Mouse (Mus musculus) hindbrain, embryonic 10.5 days (tissue): ENCODE data around the gene Tead3. TPM values are rescaled to one million over a fixed set of nuclear protein-coding genes. Genes with fewer than 3 reads are reported as not detected.

Experiments used
- DNase-seq: peaks from one replicate; pipeline ENCODE4 v3.0.0-alpha.2; 2017; ENCODE audit warnings: low spot score
- H3K27ac ChIP-seq: fragments of 300-500 bp; sonication (generic); 2 replicates; pipeline ENCODE4 v1.5.1; 2016; ENCODE audit warnings: mild to moderate bottlenecking, moderate library complexity
- H3K27me3 ChIP-seq: fragments of 300-500 bp; sonication (generic); 2 replicates; pipeline ENCODE4 v1.6.1; 2016; ENCODE audit warnings: mild to moderate bottlenecking; ENCODE audit not compliant: poor library complexity, insufficient read depth, severe bottlenecking
- H3K36me3 ChIP-seq: fragments of 300-500 bp; sonication (generic); 2 replicates; pipeline ENCODE4 v1.6.1; 2016; ENCODE audit warnings: mild to moderate bottlenecking, moderate library complexity
- H3K4me1 ChIP-seq: fragments of 300-500 bp; sonication (generic); replicated peaks from 2 replicates; pipeline ENCODE4 v1.6.1; 2016; ENCODE audit warnings: mild to moderate bottlenecking
- H3K4me3 ChIP-seq: fragments of 300-500 bp; sonication (generic); 2 replicates; pipeline ENCODE4 v1.5.1; 2016; ENCODE audit warnings: mild to moderate bottlenecking, moderate library complexity
- H3K9me3 ChIP-seq: fragments of 300-500 bp; sonication (generic); 2 replicates; pipeline ENCODE4 v1.6.1; 2016; ENCODE audit warnings: mild to moderate bottlenecking, moderate library complexity
- WGBS: fragments of 180-500 bp; shearing (Covaris S2); methylation state at CpG from one replicate; pipeline ENCODE4 v1.1.7; 2016; 5-methylcytosine and 5-hydroxymethylcytosine counted together
- polyA plus RNA-seq: library from polyadenylated mRNA; unstranded; fragments of >200 nt; fragmentation: Nextera tagmentation; extraction: Ambion mirVana; gene quantifications from 2 replicates; pipeline ENCODE4 v1.2.1, GENCODE M21; 2016

The Tead3 gene
- polyA plus RNA-seq, 1 experiment from 2014 or later, result 6.1 TPM

DNA sequence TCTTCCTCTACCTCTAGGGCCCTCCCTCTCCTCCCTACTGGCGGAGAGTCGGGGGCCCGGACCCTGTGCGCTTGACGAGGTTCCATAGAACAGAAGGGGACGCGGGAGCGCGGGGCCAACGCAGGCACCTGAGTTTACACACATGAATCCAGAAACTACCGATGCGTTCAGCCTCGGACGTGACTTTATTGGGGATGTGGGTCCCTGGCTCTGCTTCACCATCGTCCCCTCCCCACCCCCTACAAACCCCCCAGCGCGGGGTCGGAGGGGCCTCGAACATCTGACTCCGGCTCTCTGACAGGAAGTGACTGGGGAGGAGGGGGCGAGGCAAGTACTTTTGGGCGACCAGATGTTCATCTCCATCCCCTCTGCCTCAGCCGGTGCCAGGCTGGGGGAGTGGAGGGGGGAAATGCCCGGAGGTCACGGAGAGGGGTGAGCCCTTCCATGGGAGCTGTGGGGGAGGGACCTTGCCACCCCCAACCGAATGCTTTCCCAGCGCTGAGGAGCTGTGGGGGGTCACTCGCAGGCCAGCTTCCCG lies 805 bp upstream of the Tead3 start:
- Histone ChIP-seq H3K27me3 (peaks cover 63% of the 10 kb centered on the region), H3K36me3 (no peaks in the 10 kb centered on the region), H3K4me3 (peak overlapping the region; percentile 81), H3K27ac (peak overlapping the region; percentile 93), H3K4me1 (peaks cover 61% of the 10 kb centered on the region), H3K9me3 (no peaks in the 10 kb centered on the region)
- under 1% methylated on average over 29 of the region's 29 CpGs for WGBS
- DNase-seq, result peak; percentile 51

- Histone ChIP-seq H3K27me3 (peaks cover 75% of the 10 kb centered on the region), H3K36me3 (no peaks in the 10 kb centered on the region), H3K9me3 (no peaks in the 10 kb centered on the region), H3K4me3 (peak overlapping the region; percentile 81), H3K4me1 (peaks cover 75% of the 10 kb centered on the region), H3K27ac (peak overlapping the region; percentile 93)
- DNase-seq, result no peak
- under 1% methylated on average over 53 of the region's 54 CpGs for WGBS
Measured at GRCm38 (mm10) chr17:28349901-28350465, 634 bp downstream of the Tead3 start.

DNA sequence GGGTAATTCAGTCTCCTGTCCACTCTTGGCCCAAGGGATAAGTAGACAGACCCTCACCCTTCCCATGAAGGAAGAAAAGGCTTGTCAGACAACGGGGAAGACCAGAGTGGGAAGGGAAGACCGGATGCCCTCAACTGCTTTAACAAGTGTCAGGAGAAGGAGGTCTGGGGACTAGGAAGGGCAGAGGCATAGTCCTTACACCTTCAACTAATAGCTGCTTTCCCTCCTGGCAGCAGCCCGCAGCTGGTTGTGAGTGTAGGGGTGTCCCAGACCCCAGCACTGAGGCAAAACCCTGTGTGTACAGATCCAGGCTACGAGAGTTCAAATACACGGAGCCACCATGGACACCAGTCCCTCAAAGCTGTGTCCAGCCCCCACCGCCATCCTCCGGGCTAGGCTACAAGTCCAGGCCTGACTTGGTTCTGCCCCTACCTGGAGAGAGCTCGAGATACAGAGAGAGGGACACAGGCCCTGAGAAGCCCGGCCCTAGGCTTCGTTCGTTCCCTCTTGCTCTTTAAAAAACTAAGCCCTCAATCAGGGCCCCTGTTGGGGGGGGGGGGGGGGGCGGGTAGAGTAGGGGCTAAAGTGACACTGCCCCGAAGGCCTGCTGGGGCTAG lies 1.2 kb downstream of the Tead3 start:
- Histone ChIP-seq H3K9me3 (no peaks in the 10 kb centered on the region), H3K27me3 (peaks cover 76% of the 10 kb centered on the region), H3K4me1 (peaks cover 81% of the 10 kb centered on the region), H3K27ac (peak overlapping the region; percentile 93), H3K36me3 (no peaks in the 10 kb centered on the region), H3K4me3 (peak overlapping the region; percentile 81)
- WGBS, result 16% methylated on average over 13 of the region's 13 CpGs
- no peak for DNase-seq

DNA sequence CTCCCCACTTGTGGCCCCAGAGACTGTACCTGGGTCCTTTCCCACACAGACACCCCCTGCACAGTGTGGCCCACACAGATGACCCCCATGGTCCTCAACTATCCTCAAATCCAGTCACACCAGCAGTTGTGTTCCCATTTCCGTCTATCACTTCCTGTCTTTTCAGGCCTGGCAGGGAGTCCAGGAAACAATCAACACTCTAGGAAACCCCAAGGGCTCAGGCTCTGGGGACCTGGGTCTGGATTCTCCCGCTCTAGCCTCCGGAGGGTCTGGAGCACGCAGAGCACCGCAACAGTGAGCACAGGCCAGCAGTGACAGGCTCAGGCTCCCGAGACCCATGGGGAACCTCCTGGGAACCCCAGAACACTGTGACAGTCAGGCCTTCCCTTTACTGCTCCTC lies 2.4 kb downstream of the Tead3 start:
- H3K9me3 ChIP-seq, result no peaks in the 10 kb centered on the region
- no peaks in the 10 kb centered on the region for H3K36me3 ChIP-seq
- no peak for DNase-seq
- 44% methylated on average over 6 of the region's 6 CpGs for WGBS
- H3K27me3 ChIP-seq, result peaks cover 65% of the 10 kb centered on the region
- peaks cover 91% of the 10 kb centered on the region for H3K4me1 ChIP-seq
- H3K27ac ChIP-seq, result 0 out of 2 replicates have a peak overlapping the region, but pooled peaks have one; percentile 18
- peak overlapping the region; percentile 81; the same call in 1 of the 2 replicates for H3K4me3 ChIP-seq

- no peak overlapping the region for H3K4me3 ChIP-seq
- no peak for DNase-seq
- no peaks in the 10 kb centered on the region for H3K36me3 ChIP-seq
- 78% methylated on average over 10 of the region's 10 CpGs for WGBS
- H3K27ac ChIP-seq, result no peak overlapping the region
- H3K27me3 ChIP-seq, result peaks cover 61% of the 10 kb centered on the region
- no peaks in the 10 kb centered on the region for H3K9me3 ChIP-seq
- peaks cover 95% of the 10 kb centered on the region for H3K4me1 ChIP-seq
Measured at GRCm38 (mm10) chr17:28347327-28347726, 3.3 kb downstream of the Tead3 start.

GRCm38 (mm10) chr17:28345882-28346281 lies 4.7 kb downstream of the Tead3 start:
- peaks cover 94% of the 10 kb centered on the region for H3K4me1 ChIP-seq

GRCm38 (mm10) chr17:28345271-28345721 lies 5.3 kb downstream of the Tead3 start:
- Histone ChIP-seq H3K27me3 (peaks cover 58% of the 10 kb centered on the region), H3K9me3 (no peaks in the 10 kb centered on the region), H3K27ac (peak overlapping the region; percentile 74), H3K4me1 (peaks cover 95% of the 10 kb centered on the region), H3K36me3 (peaks cover 10% of the 10 kb centered on the region), H3K4me3 (peak overlapping the region; percentile 27)
- WGBS, result 7% methylated on average over 8 of the region's 8 CpGs
- peak; percentile 29 for DNase-seq

More at GRCm38 (mm10) chr17:28345882-28346281, 4.7 kb downstream of the Tead3 start:
- H3K9me3 ChIP-seq, result no peaks in the 10 kb centered on the region
- peak; percentile 23 for DNase-seq
- peak overlapping the region; percentile 74 for H3K27ac ChIP-seq
- peak overlapping the region; percentile 27 for H3K4me3 ChIP-seq
- WGBS, result 9% methylated on average over 10 of the region's 10 CpGs
- H3K27me3 ChIP-seq, result peaks cover 58% of the 10 kb centered on the region
- H3K36me3 ChIP-seq, result peaks cover 4% of the 10 kb centered on the region

GRCm38 (mm10) chr17:28344670-28345069 lies 5.9 kb downstream of the Tead3 start:
- H3K27ac ChIP-seq, result peak overlapping the region; percentile 74
- peaks cover 88% of the 10 kb centered on the region for H3K4me1 ChIP-seq
- no peaks in the 10 kb centered on the region for H3K9me3 ChIP-seq
- WGBS, result 37% methylated on average over 3 of the region's 3 CpGs
- H3K27me3 ChIP-seq, result peaks cover 58% of the 10 kb centered on the region
- 0 out of 2 replicates have a peak overlapping the region, but pooled peaks have one; percentile 5 for H3K4me3 ChIP-seq
- H3K36me3 ChIP-seq, result peaks cover 16% of the 10 kb centered on the region
- DNase-seq, result no peak

GRCm38 (mm10) chr17:28344050-28344607 lies 6.5 kb downstream of the Tead3 start:
- WGBS, result 26% methylated on average over 4 of the region's 4 CpGs
- H3K36me3 ChIP-seq, result peaks cover 22% of the 10 kb centered on the region
- peaks cover 83% of the 10 kb centered on the region for H3K4me1 ChIP-seq
- peaks cover 53% of the 10 kb centered on the region for H3K27me3 ChIP-seq
- H3K9me3 ChIP-seq, result no peaks in the 10 kb centered on the region
- H3K27ac ChIP-seq, result peak overlapping the region; percentile 57
- H3K4me3 ChIP-seq, result peak overlapping the region; percentile 5; the same call in 1 of the 2 replicates
- DNase-seq, result no peak

DNA sequence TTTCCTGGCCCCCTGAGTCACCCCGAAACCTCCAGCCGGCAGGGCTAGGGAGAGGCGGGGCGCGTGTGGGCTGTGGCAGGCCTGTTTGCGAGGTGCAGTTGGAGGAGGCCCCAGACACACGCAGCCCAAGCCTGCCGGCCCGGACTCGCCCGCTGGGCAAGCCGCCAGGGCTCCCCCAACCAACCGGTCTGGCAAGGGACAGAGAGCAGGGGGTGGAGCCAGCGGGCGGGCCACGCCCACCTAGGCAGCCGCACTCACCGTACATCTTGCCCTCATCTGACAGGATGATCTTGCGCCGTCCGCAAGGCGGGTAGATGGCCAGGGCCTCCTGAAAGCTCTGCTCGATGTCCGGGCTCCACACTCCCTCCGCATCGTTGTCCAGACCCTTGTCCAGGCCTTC lies 9.5 kb downstream of the Tead3 start:
- Histone ChIP-seq H3K36me3 (peaks cover 50% of the 10 kb centered on the region), H3K4me3 (peak overlapping the region; percentile 40), H3K9me3 (no peaks in the 10 kb centered on the region), H3K27ac (peak overlapping the region; percentile 75), H3K4me1 (peaks cover 54% of the 10 kb centered on the region), H3K27me3 (peaks cover 26% of the 10 kb centered on the region)
- WGBS, result 9% methylated on average over 26 of the region's 26 CpGs
- peak; percentile 67 for DNase-seq

GRCm38 (mm10) chr17:28340578-28340977 lies 10.0 kb downstream of the Tead3 start:
- peak overlapping the region; percentile 75; the same call in 1 of the 2 replicates for H3K27ac ChIP-seq
- H3K4me1 ChIP-seq, result peaks cover 49% of the 10 kb centered on the region
- H3K27me3 ChIP-seq, result peaks cover 21% of the 10 kb centered on the region
- 80% methylated on average over 7 of the region's 7 CpGs for WGBS
- peak overlapping the region; percentile 40; the same call in 1 of the 2 replicates for H3K4me3 ChIP-seq
- no peaks in the 10 kb centered on the region for H3K9me3 ChIP-seq
- no peak for DNase-seq
- H3K36me3 ChIP-seq, result peaks cover 55% of the 10 kb centered on the region

GRCm38 (mm10) chr17:28337547-28337946 lies 13.1 kb downstream of the Tead3 start:
- peaks cover 81% of the 10 kb centered on the region for H3K36me3 ChIP-seq
- H3K9me3 ChIP-seq, result no peaks in the 10 kb centered on the region
- peaks cover 19% of the 10 kb centered on the region for H3K27me3 ChIP-seq
- DNase-seq, result no peak
- H3K4me1 ChIP-seq, result peaks cover 35% of the 10 kb centered on the region
- WGBS, result 93% methylated on average over 7 of the region's 7 CpGs
- H3K4me3 ChIP-seq, result no peak overlapping the region
- H3K27ac ChIP-seq, result no peak overlapping the region

DNA sequence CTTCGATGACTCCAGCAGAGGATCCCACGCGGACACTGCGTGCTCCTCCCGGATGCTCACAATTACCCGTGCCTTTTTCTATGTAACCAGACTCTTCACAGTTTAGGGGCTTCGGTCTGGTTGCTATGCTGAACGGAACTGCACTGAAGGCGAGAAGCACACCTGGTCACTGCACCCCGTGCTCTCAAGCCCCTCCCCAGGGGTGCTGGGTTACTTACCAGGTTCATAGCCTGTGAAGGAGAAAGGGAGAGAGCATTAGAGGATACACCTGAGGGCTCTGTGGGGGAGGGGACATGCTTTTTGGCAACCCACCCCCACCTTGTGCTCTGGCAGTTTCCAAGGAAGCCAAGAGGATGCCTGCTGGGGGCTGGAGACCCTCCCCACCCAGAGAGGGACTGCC lies 15.3 kb downstream of the Tead3 start:
- Histone ChIP-seq H3K36me3 (peaks cover 94% of the 10 kb centered on the region), H3K9me3 (no peaks in the 10 kb centered on the region), H3K4me3 (no peak overlapping the region), H3K27ac (peak overlapping the region; percentile 35; the same call in 1 of the 2 replicates), H3K27me3 (0 out of 2 replicates have a peak, but pooled peaks cover 7% of the 10 kb centered on the region), H3K4me1 (peaks cover 28% of the 10 kb centered on the region)
- WGBS, result 68% methylated on average over 10 of the region's 10 CpGs
- DNase-seq, result no peak
